Mouse (Mus musculus): Measurements from ENCODE around the gene Camk1g.
A peak's percentile ranks its signal among the peaks of the same experiment; 100 is the strongest.

Camk1g gene

DNA sequence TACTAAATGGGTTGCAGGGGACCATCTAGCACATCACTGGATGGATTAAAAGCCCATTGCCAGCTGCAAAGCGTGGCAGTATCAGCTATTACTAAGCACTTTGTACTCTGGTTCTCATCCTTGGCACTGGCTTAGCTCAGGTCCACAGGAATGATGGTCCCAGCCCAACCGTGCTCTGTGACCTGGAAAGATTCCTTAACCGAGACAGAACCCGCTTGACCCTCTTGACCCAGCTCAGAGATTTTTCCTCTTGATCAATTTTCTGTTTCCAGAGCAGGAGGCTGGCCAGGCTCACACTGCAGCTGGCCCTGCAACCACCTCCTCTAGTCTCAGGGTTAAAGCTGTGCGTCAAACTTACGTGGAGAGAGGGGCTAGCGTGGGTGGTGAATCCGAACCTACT is 1.0 kb downstream of the Camk1g start:
- no peak for DNase-seq

- no peak for DNase-seq
These were observed 2.0 kb downstream of the Camk1g start for GRCm38 (mm10) chr1:193368055-193368454.

GRCm38 (mm10) chr1:193363801-193364231 is 6.3 kb downstream of the Camk1g start:
- peak; percentile 59 for DNase-seq

GRCm38 (mm10) chr1:193362078-193362477 is 8.0 kb downstream of the Camk1g start:
- no peak for DNase-seq

- DNase-seq: peak; percentile 54
These were observed 8.9 kb downstream of the Camk1g start for GRCm38 (mm10) chr1:193361181-193361580.

- DNase-seq: no peak
These were observed 10.9 kb downstream of the Camk1g start for GRCm38 (mm10) chr1:193359199-193359598.

GRCm38 (mm10) chr1:193351583-193351982 is 18.5 kb downstream of the Camk1g start:
- DNase-seq: peak; percentile 48

DNA sequence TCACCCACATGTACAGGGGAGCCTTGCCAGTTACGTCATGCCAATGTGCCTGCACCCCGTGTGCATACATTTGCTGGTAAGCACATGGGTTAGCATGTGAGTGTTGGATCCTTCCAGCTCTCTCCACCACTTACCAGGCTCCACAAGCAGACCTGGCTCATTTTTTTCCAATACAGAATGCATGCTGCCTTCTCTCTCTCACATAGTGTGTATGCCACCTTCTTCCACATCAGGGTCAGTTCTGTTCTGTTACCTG is 19.6 kb downstream of the Camk1g start:
- DNase-seq: no peak

DNA sequence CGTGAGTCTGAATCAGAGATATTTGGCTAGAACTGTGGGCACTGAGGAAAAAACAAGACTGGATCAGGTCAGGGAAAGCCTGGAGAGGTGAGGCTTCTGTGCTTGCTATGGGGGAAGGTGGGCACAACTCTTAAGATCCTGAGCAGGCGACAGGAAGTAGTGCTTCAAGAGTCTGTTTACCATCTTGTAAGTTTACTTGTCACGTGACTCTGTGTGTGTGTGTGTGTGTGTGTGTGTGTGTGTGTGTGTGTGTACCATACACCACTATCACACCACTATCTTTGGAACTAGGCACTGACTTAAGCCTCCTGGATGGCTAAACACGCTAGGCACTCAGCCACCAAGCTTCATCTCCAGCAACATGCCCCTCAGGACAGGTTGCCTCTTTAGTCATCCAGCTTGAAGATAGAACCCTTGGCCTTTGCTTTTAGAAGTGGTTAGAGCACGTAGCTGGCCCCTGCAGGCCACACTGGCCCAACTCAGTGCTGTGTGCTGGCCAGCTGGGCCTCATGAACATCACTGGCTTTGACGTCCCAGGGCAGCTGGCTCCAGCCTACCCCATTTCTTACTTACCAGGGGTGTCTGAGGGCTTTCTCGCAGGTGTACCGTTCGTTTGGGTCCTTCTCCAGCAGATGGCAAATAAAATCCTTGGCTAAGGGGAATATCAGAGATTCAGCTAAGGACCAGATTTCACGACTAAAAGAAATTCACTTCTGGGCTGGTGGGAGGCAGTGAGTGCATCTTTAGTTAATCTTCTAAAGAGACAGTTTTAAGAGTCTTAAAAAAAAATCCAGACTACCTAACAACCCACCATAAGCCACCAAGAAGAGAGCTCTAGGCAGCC is 20.2 kb downstream of the Camk1g start:
- DNase-seq: no peak

GRCm38 (mm10) chr1:193348261-193348962 is 21.7 kb downstream of the Camk1g start:
- DNase-seq: peak; percentile 83

- DNase-seq: no peak
These were observed 23.2 kb downstream of the Camk1g start for GRCm38 (mm10) chr1:193346908-193347307.

- DNase-seq: no peak
These were observed 25.1 kb downstream of the Camk1g start for GRCm38 (mm10) chr1:193344976-193345375.

DNA sequence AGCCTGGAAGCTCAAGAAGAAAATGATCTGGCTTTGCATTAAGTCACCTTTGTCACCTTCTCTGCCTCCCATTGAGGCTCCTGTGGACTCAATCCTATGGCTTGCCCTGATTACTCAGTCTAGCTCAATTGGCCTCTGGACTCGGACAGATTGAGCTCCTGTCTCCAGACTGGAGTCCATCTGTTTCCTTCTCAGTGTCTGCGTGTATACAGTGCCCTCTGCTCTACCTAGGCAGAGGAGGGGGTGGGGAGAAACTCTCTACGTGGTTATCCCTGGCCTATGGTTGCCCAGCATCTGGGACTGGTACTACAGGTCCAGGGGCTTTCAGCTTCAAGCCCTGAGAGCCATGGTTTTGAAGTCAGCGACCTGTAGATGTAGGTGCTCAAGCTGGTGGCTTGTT is 26.2 kb downstream of the Camk1g start:
- DNase-seq: peak; percentile 88

DNA sequence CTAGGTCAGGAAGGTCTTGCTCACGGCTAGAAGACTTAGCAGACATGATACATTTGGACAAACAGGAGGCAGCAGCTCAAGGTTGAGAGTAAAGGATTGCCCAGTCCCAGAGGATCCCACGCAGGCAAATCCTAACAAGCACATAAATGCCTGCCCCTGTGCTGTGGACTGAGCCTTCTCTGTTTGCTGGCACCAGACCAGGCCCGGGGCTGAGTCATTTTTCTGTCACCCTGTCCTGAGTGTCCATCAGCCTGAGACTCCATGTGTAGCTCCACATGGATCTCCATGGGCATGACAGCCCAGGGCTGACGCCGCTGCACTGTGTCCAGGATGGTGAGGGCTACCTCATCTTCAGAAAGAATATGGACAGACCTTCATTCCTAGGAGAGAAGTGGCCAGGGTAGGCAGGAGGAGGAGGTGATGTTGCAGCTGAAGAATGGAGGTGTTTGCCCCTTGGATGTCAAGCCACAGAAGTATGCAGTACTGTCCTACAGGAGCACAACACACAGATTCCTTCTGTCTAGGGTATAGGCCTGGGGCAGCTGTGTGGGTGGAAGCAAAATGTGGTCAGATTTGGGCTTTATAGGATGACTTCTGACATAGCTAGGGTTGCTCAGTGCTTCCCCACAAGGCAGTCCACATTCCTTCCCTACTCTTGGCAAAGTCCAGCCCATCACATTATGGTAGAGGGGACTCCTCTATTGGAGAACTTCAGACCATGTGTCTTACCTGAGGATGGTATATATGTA is 27.7 kb downstream of the Camk1g start:
- DNase-seq: no peak

- DNase-seq: no peak
These were observed 31.6 kb downstream of the Camk1g start for GRCm38 (mm10) chr1:193338363-193338995.

GRCm38 (mm10) chr1:193337787-193338310 is 32.2 kb downstream of the Camk1g start:
- DNase-seq: no peak

- DNase-seq: no peak
These were observed 33.1 kb downstream of the Camk1g start for GRCm38 (mm10) chr1:193337018-193337321.

DNA sequence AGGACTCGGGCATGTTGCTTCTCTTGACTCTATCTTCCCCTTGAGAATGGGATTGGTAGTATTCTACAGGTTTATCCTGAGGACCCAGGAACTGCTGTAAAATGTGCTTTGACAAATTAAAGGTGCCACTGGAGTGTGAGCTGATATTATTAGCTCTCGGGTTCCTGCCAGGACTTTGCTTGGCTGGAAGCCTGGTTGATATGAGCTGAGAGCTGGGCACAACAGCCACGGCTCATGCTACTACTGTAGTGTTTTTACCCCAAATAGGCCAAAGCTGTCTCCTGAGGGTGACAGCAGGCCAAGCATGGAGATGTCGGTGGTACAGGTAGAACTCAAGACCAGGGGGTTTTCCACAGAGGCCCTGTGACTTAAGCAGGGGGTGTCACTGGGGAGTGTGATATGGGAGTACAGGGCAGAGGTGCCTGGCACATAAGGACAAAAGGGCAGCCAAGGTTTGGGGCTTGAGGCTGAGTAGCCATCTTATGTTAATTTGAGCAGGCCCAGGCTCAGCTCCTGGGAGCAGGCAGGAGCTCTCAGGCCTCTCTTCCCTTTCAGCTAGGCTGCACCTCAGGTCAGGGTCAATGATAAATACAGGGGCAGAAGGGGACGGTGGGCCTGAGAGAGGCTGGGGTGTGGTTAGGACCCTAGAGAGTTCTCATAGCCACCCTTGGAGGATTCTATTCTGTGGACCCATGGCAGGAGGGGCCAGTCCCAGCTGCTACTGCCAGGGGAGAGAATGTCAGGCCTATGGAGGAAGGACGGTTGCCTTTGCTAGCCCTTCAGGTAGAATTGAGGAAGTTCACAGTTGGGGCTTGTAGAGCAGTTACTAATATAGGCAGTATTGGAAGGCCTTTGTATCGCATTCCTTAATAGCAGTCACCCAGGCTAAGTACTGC is 33.7 kb downstream of the Camk1g start:
- peak; percentile 62 for DNase-seq

DNA sequence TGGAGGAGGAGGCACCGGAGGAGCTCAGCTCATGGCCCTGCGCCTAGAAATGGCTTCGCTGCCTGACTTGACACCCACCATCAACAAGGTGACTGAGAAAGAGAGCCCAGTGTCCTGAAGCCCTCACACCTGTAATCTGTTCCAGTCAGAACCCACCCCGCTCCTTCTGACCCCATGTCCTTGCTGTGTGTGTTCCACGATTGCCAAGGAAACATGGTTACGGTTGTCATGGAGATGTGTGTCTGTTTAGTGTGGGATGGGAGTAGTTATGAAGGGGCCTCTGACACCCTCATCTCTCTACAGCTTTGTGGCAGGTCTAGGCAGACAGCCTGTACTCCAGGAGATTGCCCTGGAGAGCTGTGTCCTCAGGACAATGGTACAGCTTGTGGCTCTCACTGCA is 35.6 kb downstream of the Camk1g start:
- no peak for DNase-seq

DNA sequence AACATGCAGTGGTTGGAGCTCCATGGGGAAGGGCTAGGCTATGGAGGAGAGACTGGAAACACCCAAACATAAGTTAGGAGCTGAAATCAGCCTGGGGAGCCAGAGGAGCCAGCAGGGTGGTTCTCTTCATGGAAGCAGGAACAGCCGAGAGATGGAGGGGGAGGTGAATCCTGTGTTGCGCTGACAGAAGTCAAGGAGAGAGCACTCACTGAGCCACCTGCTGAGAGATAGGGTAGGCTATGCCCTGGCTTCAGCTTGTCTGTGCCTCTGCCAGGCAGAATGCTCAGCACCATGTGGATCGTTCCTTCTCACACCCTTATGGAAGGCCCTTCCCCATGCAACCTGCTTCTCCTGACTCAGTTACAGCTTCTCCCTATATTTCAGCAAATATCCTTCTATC is 36.3 kb downstream of the Camk1g start:
- DNase-seq: no peak

GRCm38 (mm10) chr1:193332671-193333070 is 37.4 kb downstream of the Camk1g start:
- no peak for DNase-seq

DNA sequence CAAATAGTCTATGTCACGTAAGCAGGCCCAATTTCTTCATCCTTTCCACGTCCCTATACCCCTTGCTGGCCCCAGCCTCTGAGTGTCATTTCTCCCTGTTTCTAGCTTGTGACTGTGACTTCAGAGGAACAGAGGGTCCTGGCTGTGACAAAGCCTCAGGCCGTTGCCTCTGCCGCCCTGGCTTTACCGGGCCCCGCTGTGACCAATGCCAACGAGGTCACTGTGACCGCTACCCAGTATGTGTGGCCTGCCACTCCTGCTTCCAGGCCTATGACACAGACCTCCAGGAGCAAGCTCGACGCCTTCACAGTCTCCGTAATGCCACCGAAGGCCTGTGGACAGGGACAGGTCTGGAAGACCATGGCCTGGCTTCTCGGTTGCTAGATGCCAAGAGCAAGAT is 38.1 kb downstream of the Camk1g start:
- no peak for DNase-seq
